Mouse (Mus musculus) hindbrain, embryonic 15.5 days (tissue): ENCODE measurements around the gene Gjb3. TPM values are rescaled to one million over a fixed set of nuclear protein-coding genes. Genes with fewer than 3 reads are reported as not detected.
A peak's percentile ranks its signal among the peaks of the same experiment; 100 is the strongest.

ENCODE experiments used
- ATAC-seq: fragments of 200-750 bp; cut with Nextera tagmentation; 2 replicates; pipeline ENCODE4 v1.8.0; 2017; ENCODE audit warnings: low read depth, moderate number of reproducible peaks, moderate TSS enrichment; ENCODE audit not compliant: low FRiP score
- H3K27ac ChIP-seq: fragments of 300-500 bp; sonication (generic); replicated peaks from 2 replicates; pipeline ENCODE4 v1.5.1; 2015; ENCODE audit warnings: mild to moderate bottlenecking, inconsistent platforms
- H3K27me3 ChIP-seq: fragments of 300-500 bp; sonication (generic); 2 replicates; pipeline ENCODE4 v1.6.1; 2015; ENCODE audit warnings: control low read depth, inconsistent platforms
- H3K36me3 ChIP-seq: fragments of 300-500 bp; sonication (generic); 2 replicates; pipeline ENCODE4 v1.6.1; 2015; ENCODE audit warnings: control low read depth, inconsistent platforms
- H3K4me1 ChIP-seq: fragments of 300-500 bp; sonication (generic); replicated peaks from 2 replicates; pipeline ENCODE4 v1.6.1; 2015; ENCODE audit warnings: control low read depth, inconsistent platforms
- H3K4me2 ChIP-seq: fragments of 300-500 bp; sonication (generic); 2 replicates; pipeline ENCODE4 v1.6.1; 2015; ENCODE audit warnings: moderate library complexity, mild to moderate bottlenecking, inconsistent platforms
- H3K4me3 ChIP-seq: fragments of 300-500 bp; sonication (generic); 2 replicates; pipeline ENCODE4 v1.5.1; 2015; ENCODE audit warnings: mild to moderate bottlenecking, inconsistent platforms
- H3K9ac ChIP-seq: fragments of 300-500 bp; sonication (generic); 2 replicates; pipeline ENCODE4 v1.6.1; 2015; ENCODE audit warnings: inconsistent platforms
- H3K9me3 ChIP-seq: fragments of 300-500 bp; sonication (generic); 2 replicates; pipeline ENCODE4 v1.6.1; 2016; ENCODE audit warnings: control low read depth, inconsistent platforms
- WGBS: fragments of 180-500 bp; shearing (Covaris S2); methylation state at CpG from one replicate; pipeline ENCODE4 v1.1.7; 2015; 5-methylcytosine and 5-hydroxymethylcytosine counted together
- polyA plus RNA-seq: library from polyadenylated mRNA; unstranded; fragments of >200 nt; fragmentation: Nextera tagmentation; extraction: Ambion mirVana; gene quantifications from 2 replicates; pipeline ENCODE4 v1.2.1, GENCODE M21; 2015

The Gjb3 gene
- polyA plus RNA-seq, 1 experiment from 2014 or later = 0.14 TPM

DNA sequence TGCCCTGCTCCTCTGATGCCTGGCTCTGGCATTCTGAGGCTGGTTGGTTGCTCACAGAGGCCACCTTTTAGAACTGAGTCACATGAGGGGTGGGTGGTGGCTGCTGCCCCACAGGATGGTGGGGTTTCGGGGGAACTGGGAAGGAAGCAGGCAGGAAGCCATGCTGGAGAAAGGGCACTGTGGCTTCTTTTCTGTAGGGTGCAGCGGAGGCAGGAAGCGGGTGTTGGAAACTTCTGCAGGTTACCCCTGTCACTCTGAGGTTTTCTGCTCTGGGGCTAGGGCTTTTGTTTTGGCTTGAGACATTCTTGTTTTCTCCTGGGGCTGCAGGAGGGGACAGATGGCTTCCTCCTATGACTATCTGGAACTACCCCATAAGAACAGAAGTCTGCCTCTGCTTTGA is 31.9 kb upstream of the Gjb3 start:
- no peak overlapping the region for H3K27ac ChIP-seq
- no peak for ATAC-seq
- H3K4me2 ChIP-seq = no peak overlapping the region
- H3K36me3 ChIP-seq = no peaks in the 10 kb centered on the region
- H3K27me3 ChIP-seq = no peaks in the 10 kb centered on the region
- peaks cover 13% of the 10 kb centered on the region; the same call in 1 of the 2 replicates for H3K4me1 ChIP-seq
- no peak overlapping the region for H3K9ac ChIP-seq
- no peaks in the 10 kb centered on the region for H3K9me3 ChIP-seq
- WGBS = 91% methylated on average over 3 of the region's 3 CpGs
- no peak overlapping the region for H3K4me3 ChIP-seq

DNA sequence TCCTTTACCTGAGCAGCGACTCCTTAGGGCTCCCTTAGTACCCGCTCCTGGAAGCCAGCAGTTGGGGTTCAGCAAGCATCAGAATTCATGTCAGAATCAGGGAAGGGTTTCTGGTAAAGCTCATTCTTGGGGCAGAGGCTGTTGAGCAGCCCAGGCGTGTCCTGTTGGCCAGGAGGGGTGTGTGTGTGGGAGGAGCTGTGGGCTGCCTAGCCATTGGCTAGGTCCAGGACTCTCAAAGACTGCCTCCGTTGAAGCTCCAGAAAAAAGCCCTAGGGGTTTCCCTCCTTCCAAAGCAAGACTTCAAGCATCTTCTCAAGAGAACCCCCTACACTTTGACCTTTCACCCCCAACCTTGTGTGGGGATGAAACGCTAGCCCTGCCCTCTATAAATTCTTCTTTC is 27.4 kb upstream of the Gjb3 start, which contains the start of gene Gjb5:
TSS of gene Gjb5 (minus strand) at position 164 of the 400 bp plus-strand sequence.
- Histone ChIP-seq H3K4me3 (no peak within 1 kb of the TSS), H3K4me1 (no peaks in the 10 kb centered on the region), H3K36me3 (no peaks in the 10 kb centered on the region), H3K4me2 (no peak within 1 kb of the TSS), H3K9me3 (no peaks in the 10 kb centered on the region), H3K9ac (no peak within 1 kb of the TSS), H3K27me3 (no peaks in the 10 kb centered on the region), H3K27ac (no peak within 1 kb of the TSS)
- no peak for ATAC-seq
- WGBS = 44% methylated on average over 5 of the region's 5 CpGs

DNA sequence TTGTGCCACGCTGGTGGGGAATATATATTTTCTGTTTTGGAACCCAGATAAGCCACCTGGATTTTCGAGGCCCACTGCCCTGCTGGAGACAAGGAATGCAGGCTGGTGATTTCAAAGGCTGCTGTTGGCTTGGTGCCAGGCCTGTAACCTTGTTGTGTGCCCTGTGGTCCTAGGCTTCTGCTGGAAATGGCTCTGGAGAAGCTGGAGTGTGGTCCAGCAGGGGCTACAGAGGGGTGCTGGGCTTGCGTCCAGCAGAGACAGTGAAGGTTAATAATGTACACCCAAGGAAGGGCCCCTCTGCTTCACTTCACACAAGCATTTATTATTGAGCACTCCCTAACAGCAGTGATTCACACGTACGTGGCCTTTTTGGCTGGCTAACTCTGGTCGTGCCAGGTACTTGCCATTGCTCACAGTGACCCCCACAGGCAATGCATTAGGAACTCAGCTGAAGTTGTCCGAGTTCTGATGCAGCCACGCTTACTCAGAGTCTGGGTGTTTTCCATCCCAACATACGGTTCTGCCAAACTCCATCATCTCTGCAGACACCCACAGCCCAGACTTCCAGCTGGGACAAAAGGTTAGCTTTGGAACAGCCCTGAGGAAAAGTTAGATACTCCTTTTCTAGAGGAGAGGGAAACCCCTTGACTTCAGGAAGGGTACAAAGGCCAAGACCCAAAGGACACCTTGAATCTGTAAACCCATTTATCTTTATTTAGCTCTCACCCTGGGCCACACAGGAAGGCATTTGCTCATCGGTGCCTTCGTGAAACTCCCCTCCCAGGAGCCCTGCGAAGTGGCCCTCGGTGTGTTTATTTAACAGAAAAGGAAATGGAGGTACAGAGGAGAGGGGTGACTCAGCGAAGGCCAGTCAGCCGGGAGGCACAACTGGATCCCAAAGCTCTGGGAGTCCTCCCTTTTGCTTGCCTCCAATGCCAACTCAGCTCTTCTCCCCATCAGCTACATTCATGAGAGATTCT is 24.2 kb upstream of the Gjb3 start:
- ATAC-seq = no peak; the same call in 1 of the 2 replicates
- no peak overlapping the region for H3K27ac ChIP-seq

DNA sequence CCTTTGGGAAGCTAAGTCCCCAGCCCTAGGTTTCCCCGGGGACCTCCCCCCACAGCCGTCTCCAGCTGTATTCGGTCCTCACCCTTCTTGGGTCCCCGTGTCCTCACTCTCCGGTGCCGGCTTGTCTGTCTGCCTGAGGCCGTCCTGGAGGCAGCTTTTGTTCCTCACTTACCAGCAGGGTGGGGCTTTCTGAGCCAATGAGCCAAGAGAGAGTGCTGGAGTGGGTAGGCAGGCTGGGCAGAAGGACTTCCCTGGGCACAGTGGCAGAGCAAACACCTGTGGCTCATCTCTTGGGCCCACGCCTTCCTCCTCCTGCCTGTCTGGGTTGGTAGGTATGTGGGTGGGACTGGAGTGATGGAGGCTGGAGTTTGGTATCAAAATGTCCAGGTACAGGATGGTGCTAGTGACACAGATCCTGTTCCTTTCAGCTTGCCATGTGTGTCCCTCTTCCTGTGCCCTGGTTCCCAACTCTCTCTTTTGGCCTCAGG is 23.4 kb upstream of the Gjb3 start, which contains the start of gene Gjb4:
TSS of gene Gjb4 (minus strand) at position 131 of the 488 bp plus-strand sequence.
- no peaks in the 10 kb centered on the region for H3K9me3 ChIP-seq
- no peaks in the 10 kb centered on the region for H3K36me3 ChIP-seq
- no peak within 1 kb of the TSS for H3K4me2 ChIP-seq
- no peaks in the 10 kb centered on the region for H3K27me3 ChIP-seq
- no peak within 1 kb of the TSS for H3K4me3 ChIP-seq
- ATAC-seq = no peak
- no peak within 1 kb of the TSS for H3K9ac ChIP-seq
- WGBS = 43% methylated on average over 8 of the region's 8 CpGs
- no peaks in the 10 kb centered on the region for H3K4me1 ChIP-seq
- no peak within 1 kb of the TSS for H3K27ac ChIP-seq

More for the DNA sequence above, 24.2 kb upstream of the Gjb3 start:
- Histone ChIP-seq H3K4me3 (no peak overlapping the region), H3K36me3 (no peaks in the 10 kb centered on the region), H3K9me3 (no peaks in the 10 kb centered on the region), H3K27me3 (no peaks in the 10 kb centered on the region), H3K4me2 (no peak overlapping the region), H3K9ac (no peak overlapping the region), H3K4me1 (no peaks in the 10 kb centered on the region)
- 72% methylated on average over 15 of the region's 15 CpGs for WGBS

DNA sequence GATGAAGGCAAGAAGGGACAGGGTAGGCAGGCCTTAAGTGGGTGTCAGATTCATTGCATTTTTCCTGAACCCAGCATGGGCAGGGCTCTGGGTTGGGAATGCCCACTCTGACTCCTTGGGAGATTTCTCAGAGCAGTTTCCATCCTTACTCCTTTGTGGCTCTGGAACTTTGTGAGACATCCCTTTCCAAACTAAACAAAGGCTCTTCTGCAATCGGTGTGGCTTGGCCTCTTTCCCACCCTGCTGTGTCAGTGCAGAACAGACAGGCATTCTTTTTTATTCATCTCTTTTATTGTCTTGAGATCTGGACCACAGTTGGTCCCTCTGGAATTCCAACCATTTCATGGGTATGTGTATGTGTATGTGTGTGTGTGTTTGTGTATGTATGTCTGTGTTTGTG is 21.9 kb upstream of the Gjb3 start:
- Histone ChIP-seq H3K27ac (no peak overlapping the region), H3K9me3 (no peaks in the 10 kb centered on the region), H3K4me3 (no peak overlapping the region), H3K36me3 (no peaks in the 10 kb centered on the region), H3K4me2 (no peak overlapping the region), H3K4me1 (no peaks in the 10 kb centered on the region), H3K27me3 (no peaks in the 10 kb centered on the region), H3K9ac (no peak overlapping the region)
- no peak for ATAC-seq
- 3% methylated on average over 1 of the region's 1 CpGs for WGBS

DNA sequence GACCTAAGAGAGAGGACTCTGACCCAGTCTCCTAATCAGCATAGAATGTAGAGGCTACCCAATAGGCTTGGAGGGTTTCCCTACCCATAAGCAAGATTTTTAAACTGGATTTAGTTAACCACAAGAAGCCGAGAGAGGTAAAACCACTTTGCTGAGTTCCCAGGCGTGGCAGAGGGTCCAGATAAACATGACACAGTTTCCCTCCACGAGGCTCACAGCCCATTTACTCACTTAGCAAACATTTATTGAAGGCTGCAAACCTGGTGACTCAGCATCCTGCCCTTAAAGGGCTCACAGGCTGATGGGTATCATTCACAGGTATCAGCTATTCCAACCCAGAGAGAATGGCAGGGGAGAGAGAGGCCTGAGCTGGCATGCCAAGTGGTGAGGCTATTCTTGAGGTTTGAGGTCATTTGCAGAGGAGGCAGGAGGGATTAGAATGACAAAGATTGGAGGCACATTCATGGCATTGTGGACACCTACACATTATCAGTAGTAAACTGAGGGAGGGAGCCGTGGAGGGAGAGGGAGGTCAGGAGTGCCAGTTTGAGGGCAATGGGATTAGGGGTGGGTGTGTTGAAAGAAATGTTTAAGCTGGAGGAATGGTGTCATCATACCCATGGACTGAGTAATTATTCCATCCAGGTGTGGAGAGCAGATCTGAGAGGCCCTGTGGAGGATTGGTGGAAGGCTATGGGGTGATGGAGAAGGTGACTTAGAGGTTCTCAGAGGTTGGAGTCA is 19.1 kb upstream of the Gjb3 start:
- Histone ChIP-seq H3K27me3 (no peaks in the 10 kb centered on the region), H3K4me3 (no peak overlapping the region), H3K36me3 (no peaks in the 10 kb centered on the region), H3K9ac (no peak overlapping the region), H3K9me3 (no peaks in the 10 kb centered on the region), H3K4me1 (no peaks in the 10 kb centered on the region), H3K4me2 (no peak overlapping the region), H3K27ac (no peak overlapping the region)
- no peak for ATAC-seq
- WGBS = 68% methylated on average over 4 of the region's 4 CpGs

DNA sequence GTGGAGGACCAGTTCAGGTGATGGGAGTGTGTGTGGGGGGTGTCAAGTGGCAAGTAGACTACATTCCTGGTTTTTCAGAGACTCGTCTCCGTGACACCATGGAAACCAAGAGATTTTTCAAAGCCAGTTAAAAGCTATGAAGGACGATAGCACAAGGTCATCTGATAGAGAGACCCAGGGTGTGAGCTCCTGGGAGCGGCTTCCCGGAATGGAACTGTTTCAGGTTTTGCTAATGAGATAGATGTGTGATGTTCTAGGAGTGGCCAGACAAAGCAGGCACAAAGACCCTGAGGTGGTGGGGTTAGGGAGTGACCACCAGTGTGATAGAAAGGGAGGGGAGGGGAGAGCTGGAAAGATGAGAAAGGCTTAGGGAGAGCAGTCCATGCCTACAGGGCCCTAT is 14.4 kb upstream of the Gjb3 start:
- Histone ChIP-seq H3K4me1 (no peaks in the 10 kb centered on the region), H3K36me3 (no peaks in the 10 kb centered on the region), H3K4me3 (no peak overlapping the region), H3K9me3 (no peaks in the 10 kb centered on the region), H3K9ac (no peak overlapping the region), H3K4me2 (no peak overlapping the region), H3K27ac (no peak overlapping the region), H3K27me3 (no peaks in the 10 kb centered on the region)
- WGBS = 84% methylated on average over 5 of the region's 5 CpGs
- ATAC-seq = no peak

DNA sequence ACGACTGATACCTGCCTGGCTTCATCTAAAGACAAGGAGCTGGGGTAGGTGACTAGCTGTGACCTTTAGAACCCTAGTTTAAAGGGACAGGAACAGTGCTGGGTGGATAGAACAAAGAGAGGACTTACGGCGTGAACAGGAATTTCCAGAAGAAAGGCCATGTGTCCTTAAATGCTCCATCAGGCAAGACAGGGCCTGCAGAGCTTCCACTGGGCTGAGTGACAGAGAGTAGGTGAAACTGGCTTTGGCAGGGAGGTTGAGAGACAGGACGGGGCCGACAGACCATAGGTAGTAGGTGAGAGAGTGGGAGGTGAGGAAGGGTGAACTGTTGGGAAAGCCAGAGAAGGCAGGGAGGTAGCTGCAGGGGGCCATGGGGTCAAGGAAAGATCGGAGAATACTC is 10.7 kb upstream of the Gjb3 start:
- Histone ChIP-seq H3K36me3 (no peaks in the 10 kb centered on the region), H3K9ac (no peak overlapping the region), H3K27me3 (no peaks in the 10 kb centered on the region), H3K4me1 (no peaks in the 10 kb centered on the region), H3K27ac (no peak overlapping the region), H3K4me3 (no peak overlapping the region), H3K4me2 (no peak overlapping the region), H3K9me3 (no peaks in the 10 kb centered on the region)
- 66% methylated on average over 6 of the region's 6 CpGs for WGBS
- ATAC-seq = no peak

DNA sequence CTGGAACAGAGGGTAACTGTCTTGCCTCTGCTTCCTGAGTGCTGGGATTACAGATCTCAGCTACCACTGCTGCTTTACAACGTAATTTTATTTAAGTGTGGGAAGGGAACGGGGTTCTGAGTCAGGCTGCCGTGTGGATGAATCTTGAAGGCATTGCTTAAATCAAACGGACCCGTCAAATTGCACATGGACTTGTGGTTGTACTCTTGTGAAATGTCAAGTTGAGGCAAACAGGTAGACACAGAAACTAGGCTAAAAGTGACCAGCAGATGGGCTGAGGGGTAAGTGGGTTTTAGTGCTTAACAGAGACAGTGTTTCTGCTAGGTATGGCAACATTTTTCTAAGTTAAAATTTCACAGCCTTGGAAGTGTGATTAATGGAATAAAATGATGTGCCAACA is 7.0 kb upstream of the Gjb3 start:
- no peaks in the 10 kb centered on the region for H3K36me3 ChIP-seq
- WGBS = 92% methylated on average over 5 of the region's 5 CpGs
- no peak overlapping the region for H3K4me2 ChIP-seq
- H3K4me1 ChIP-seq = no peaks in the 10 kb centered on the region
- no peak overlapping the region for H3K4me3 ChIP-seq
- no peaks in the 10 kb centered on the region for H3K9me3 ChIP-seq
- no peak overlapping the region for H3K27ac ChIP-seq
- no peak for ATAC-seq
- H3K9ac ChIP-seq = no peak overlapping the region
- H3K27me3 ChIP-seq = no peaks in the 10 kb centered on the region

DNA sequence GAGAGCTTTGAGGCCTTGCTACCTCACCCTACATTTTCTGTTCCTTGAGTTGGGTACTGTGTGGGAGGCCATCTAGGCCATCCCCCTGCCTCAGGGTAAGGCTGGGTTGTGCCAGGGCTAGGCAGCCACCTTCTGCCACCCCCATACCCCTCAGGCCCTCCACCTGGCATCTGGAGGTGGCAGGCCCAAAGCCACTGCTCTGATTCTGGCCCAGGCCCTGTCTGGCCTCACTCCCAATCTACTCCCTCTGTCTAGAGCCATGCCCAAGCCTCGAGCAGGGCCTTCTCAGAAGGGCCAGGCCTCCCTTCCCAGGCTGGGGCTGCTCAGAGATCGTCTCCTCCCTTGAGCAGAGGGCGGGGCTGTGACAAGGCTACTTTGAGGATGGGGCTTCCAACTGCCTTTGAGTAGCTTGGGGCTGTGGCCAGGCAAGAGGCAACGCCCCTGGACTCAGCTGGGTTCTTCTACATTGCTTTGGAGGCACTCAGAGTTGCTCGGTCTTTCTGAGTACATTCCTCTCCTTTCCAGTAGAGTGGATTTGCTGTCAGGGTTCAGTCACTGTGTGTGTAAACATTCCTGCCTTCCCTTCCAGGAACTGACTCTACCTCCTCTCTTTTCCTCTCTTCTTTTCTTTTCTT is 4.3 kb upstream of the Gjb3 start:
- no peak overlapping the region for H3K4me2 ChIP-seq
- H3K4me1 ChIP-seq = peaks cover 16% of the 10 kb centered on the region
- no peaks in the 10 kb centered on the region for H3K36me3 ChIP-seq
- H3K27me3 ChIP-seq = peaks cover 25% of the 10 kb centered on the region
- no peak for ATAC-seq
- 42% methylated on average over 5 of the region's 5 CpGs for WGBS
- no peak overlapping the region for H3K4me3 ChIP-seq
- H3K9me3 ChIP-seq = no peaks in the 10 kb centered on the region
- no peak overlapping the region for H3K9ac ChIP-seq
- H3K27ac ChIP-seq = no peak overlapping the region

DNA sequence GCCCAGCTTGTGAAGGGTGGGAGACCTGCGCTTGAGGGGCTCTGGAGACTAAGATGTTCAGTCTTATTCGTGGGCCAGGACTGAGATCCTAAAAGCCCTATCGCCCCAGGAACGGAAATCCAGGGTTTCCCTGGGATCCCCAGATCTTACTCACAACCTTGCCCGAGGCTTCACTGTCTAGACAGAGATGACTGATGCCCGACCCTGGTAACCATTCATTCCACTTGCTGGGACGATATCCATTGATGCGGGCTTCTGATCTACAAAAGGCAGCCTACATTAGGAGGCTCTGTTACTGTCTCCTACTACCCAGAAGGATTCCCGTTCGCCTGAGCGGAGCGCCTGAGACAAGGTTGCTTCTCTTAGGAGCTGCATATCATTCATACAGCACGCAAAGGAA is 527 bp upstream of the Gjb3 start:
- peaks cover 22% of the 10 kb centered on the region for H3K4me1 ChIP-seq
- H3K4me2 ChIP-seq = 0 out of 2 replicates have a peak overlapping the region, but pooled peaks have one; percentile 54
- ATAC-seq = no peak
- no peaks in the 10 kb centered on the region for H3K36me3 ChIP-seq
- no peak overlapping the region for H3K27ac ChIP-seq
- H3K9me3 ChIP-seq = no peaks in the 10 kb centered on the region
- WGBS = 8% methylated on average over 13 of the region's 13 CpGs
- H3K9ac ChIP-seq = no peak overlapping the region
- no peak overlapping the region for H3K4me3 ChIP-seq
- H3K27me3 ChIP-seq = peaks cover 30% of the 10 kb centered on the region
